Mouse (Mus musculus): Measurements from ENCODE around the gene Strn4. TPM values are rescaled to one million over a fixed set of nuclear protein-coding genes. Genes with fewer than 3 reads are reported as not detected.
A peak's percentile ranks its signal among the peaks of the same experiment; 100 is the strongest.

The Strn4 gene
- 15.9 and 18.4 TPM in 2 replicates for polyA plus RNA-seq (2015; fragmentation: Nextera tagmentation; extraction: Ambion mirVana)

- Histone ChIP-seq H3K27me3 (ENCODE audit: insufficient read depth, low read length) (no peaks in the 10 kb centered on the region), H3K4me2 (ENCODE audit: low read depth, low read length) (peak within 1 kb of the TSS; percentile 97), H3K4me1 (ENCODE audit: insufficient read depth) (peaks cover 39% of the 10 kb centered on the region), H3K9me3 (ENCODE audit: low read length) (no peaks in the 10 kb centered on the region), H3K27ac (ENCODE audit: low read depth) (peak within 1 kb of the TSS; percentile 92), H3K9ac (replicated peaks) (peak within 1 kb of the TSS; percentile 98), H3K4me3 (ENCODE audit: low read depth, low read length) (peak within 1 kb of the TSS; percentile 98), H3K36me3 (replicated peaks; ENCODE audit: insufficient read depth, low read length) (no peaks in the 10 kb centered on the region; the same call in 1 of the 2 replicates)
- no peak for ATAC-seq
- 11% methylated on average over 1 of the region's 1 CpGs for WGBS (ENCODE audit: insufficient replicate concordance)
- no peak for DNase-seq
- TF ChIP-seq EP300 (IDR thresholded peaks at IDR 0.05; ENCODE audit: low read depth) (no peak), CTCF (IDR thresholded peaks at IDR 0.05; ENCODE audit: low read depth) (no peak)
These were observed at the start of gene Strn4 for GRCm38 (mm10) chr7:16815351-16815941. Gene Strn4, plus strand, starts transcription at chr7:16815889.

- H3K4me2 ChIP-seq (ENCODE audit: low read depth, low read length) = no peak overlapping the region
- H3K4me1 ChIP-seq (ENCODE audit: insufficient read depth) = no peaks in the 10 kb centered on the region
- H3K4me3 ChIP-seq (ENCODE audit: low read depth, low read length) = no peak overlapping the region
- H3K9ac ChIP-seq (replicated peaks) = no peak overlapping the region
- no peaks in the 10 kb centered on the region for H3K27me3 ChIP-seq (ENCODE audit: insufficient read depth, low read length)
- WGBS (ENCODE audit: insufficient replicate concordance) = 62% methylated on average over 2 of the region's 2 CpGs
- no peaks in the 10 kb centered on the region for H3K9me3 ChIP-seq (ENCODE audit: low read length)
- no peak overlapping the region for H3K27ac ChIP-seq (ENCODE audit: low read depth)
- H3K36me3 ChIP-seq (replicated peaks; ENCODE audit: insufficient read depth, low read length) = no peaks in the 10 kb centered on the region
- DNase-seq (no peak), ATAC-seq (no peak)
- TF ChIP-seq EP300 (IDR thresholded peaks at IDR 0.05; ENCODE audit: low read depth) (no peak), CTCF (IDR thresholded peaks at IDR 0.05; ENCODE audit: low read depth) (no peak)
These were observed 49.2 kb upstream of the Strn4 start for GRCm38 (mm10) chr7:16766443-16766842.

GRCm38 (mm10) chr7:16775888-16776287 lies 39.8 kb upstream of the Strn4 start:
- no peak overlapping the region for H3K27ac ChIP-seq (ENCODE audit: low read depth)
- H3K9ac ChIP-seq (replicated peaks) = no peak overlapping the region
- ATAC-seq (no peak), DNase-seq (no peak)
- no peaks in the 10 kb centered on the region for H3K36me3 ChIP-seq (replicated peaks; ENCODE audit: insufficient read depth, low read length)
- no peaks in the 10 kb centered on the region for H3K27me3 ChIP-seq (ENCODE audit: insufficient read depth, low read length)
- TF ChIP-seq EP300 (IDR thresholded peaks at IDR 0.05; ENCODE audit: low read depth) = no peak
- TF ChIP-seq CTCF (IDR thresholded peaks at IDR 0.05; ENCODE audit: low read depth) = no peak
- no peak overlapping the region for H3K4me2 ChIP-seq (ENCODE audit: low read depth, low read length)
- no peaks in the 10 kb centered on the region for H3K9me3 ChIP-seq (ENCODE audit: low read length)
- H3K4me3 ChIP-seq (ENCODE audit: low read depth, low read length) = no peak overlapping the region
- WGBS (ENCODE audit: insufficient replicate concordance) = 52% methylated on average over 5 of the region's 5 CpGs
- peaks cover 4% of the 10 kb centered on the region; the same call in 1 of the 2 replicates for H3K4me1 ChIP-seq (ENCODE audit: insufficient read depth)

- no peak for TF ChIP-seq EP300 (IDR thresholded peaks at IDR 0.05; ENCODE audit: low read depth)
- no peak for TF ChIP-seq CTCF (IDR thresholded peaks at IDR 0.05; ENCODE audit: low read depth)
- DNase-seq = no peak
These were observed 35.6 kb upstream of the Strn4 start for GRCm38 (mm10) chr7:16780076-16780475.

GRCm38 (mm10) chr7:16780825-16781554 lies 34.7 kb upstream of the Strn4 start, which contains the start of gene Slc1a5:
Gene Slc1a5, plus strand, starts transcription at chr7:16781340.
- Histone ChIP-seq H3K9ac (replicated peaks) (peak within 1 kb of the TSS; percentile 81), H3K36me3 (replicated peaks; ENCODE audit: insufficient read depth, low read length) (peaks cover 8% of the 10 kb centered on the region), H3K4me1 (ENCODE audit: insufficient read depth) (peaks cover 32% of the 10 kb centered on the region), H3K4me3 (ENCODE audit: low read depth, low read length) (peak within 1 kb of the TSS; percentile 84), H3K27me3 (ENCODE audit: insufficient read depth, low read length) (no peaks in the 10 kb centered on the region), H3K4me2 (ENCODE audit: low read depth, low read length) (peak within 1 kb of the TSS; percentile 91), H3K9me3 (ENCODE audit: low read length) (no peaks in the 10 kb centered on the region), H3K27ac (ENCODE audit: low read depth) (peak within 1 kb of the TSS; percentile 97)
- DNase-seq = peak; percentile 95
- ATAC-seq = peak; percentile 65
- WGBS (ENCODE audit: insufficient replicate concordance) = 3% methylated on average over 33 of the region's 34 CpGs
- TF ChIP-seq CTCF (IDR thresholded peaks at IDR 0.05; ENCODE audit: low read depth) = no peak
- no peak; the same call in 1 of the 2 replicates for TF ChIP-seq EP300 (IDR thresholded peaks at IDR 0.05; ENCODE audit: low read depth)

More at GRCm38 (mm10) chr7:16780076-16780475, 35.6 kb upstream of the Strn4 start:
- Histone ChIP-seq H3K4me1 (ENCODE audit: insufficient read depth) (peaks cover 25% of the 10 kb centered on the region), H3K9ac (replicated peaks) (no peak overlapping the region), H3K27me3 (ENCODE audit: insufficient read depth, low read length) (no peaks in the 10 kb centered on the region), H3K9me3 (ENCODE audit: low read length) (no peaks in the 10 kb centered on the region), H3K36me3 (replicated peaks; ENCODE audit: insufficient read depth, low read length) (no peaks in the 10 kb centered on the region; the same call in 1 of the 2 replicates), H3K4me2 (ENCODE audit: low read depth, low read length) (no peak overlapping the region), H3K27ac (ENCODE audit: low read depth) (0 out of 2 replicates have a peak overlapping the region, but pooled peaks have one; percentile 29), H3K4me3 (ENCODE audit: low read depth, low read length) (no peak overlapping the region)
- WGBS (ENCODE audit: insufficient replicate concordance) = 70% methylated on average over 5 of the region's 5 CpGs
- ATAC-seq = no peak

- Histone ChIP-seq H3K4me3 (ENCODE audit: low read depth, low read length) (peak overlapping the region; percentile 84), H3K27me3 (ENCODE audit: insufficient read depth, low read length) (no peaks in the 10 kb centered on the region), H3K27ac (ENCODE audit: low read depth) (peak overlapping the region; percentile 97), H3K4me2 (ENCODE audit: low read depth, low read length) (peak overlapping the region; percentile 91), H3K9me3 (ENCODE audit: low read length) (no peaks in the 10 kb centered on the region), H3K36me3 (replicated peaks; ENCODE audit: insufficient read depth, low read length) (peaks cover 13% of the 10 kb centered on the region), H3K4me1 (ENCODE audit: insufficient read depth) (peaks cover 32% of the 10 kb centered on the region), H3K9ac (replicated peaks) (peak overlapping the region; percentile 81)
- TF ChIP-seq CTCF (IDR thresholded peaks at IDR 0.05; ENCODE audit: low read depth) (no peak), EP300 (IDR thresholded peaks at IDR 0.05; ENCODE audit: low read depth) (no peak)
- DNase-seq = no peak
- WGBS (ENCODE audit: insufficient replicate concordance) = under 1% methylated on average over 10 of the region's 10 CpGs
- no peak for ATAC-seq
These were observed 34.2 kb upstream of the Strn4 start for GRCm38 (mm10) chr7:16781555-16781815.

Measured in liver, postnatal 0 days (tissue).